Mouse (Mus musculus) lung, adult 10 weeks (tissue): ENCODE data around the gene Prkag1. TPM values are rescaled to one million over a fixed set of nuclear protein-coding genes. Genes with fewer than 3 reads are reported as not detected.

Source experiments
- polyA plus RNA-seq: library from polyadenylated mRNA; stranded (reverse); fragments of 350-450 nt; fragmentation: Illumina TruSeq; extraction: RNeasy Lipid Tissue Mini Kit (QIAGEN cat#74804); gene quantifications from one replicate; pipeline ENCODE4 v1.2.3, GENCODE M21; 2014; ENCODE audit warnings: low read depth, low replicate concordance; ENCODE audit not compliant: insufficient read depth

Prkag1 gene
- 69.5 TPM for polyA plus RNA-seq

DNA sequence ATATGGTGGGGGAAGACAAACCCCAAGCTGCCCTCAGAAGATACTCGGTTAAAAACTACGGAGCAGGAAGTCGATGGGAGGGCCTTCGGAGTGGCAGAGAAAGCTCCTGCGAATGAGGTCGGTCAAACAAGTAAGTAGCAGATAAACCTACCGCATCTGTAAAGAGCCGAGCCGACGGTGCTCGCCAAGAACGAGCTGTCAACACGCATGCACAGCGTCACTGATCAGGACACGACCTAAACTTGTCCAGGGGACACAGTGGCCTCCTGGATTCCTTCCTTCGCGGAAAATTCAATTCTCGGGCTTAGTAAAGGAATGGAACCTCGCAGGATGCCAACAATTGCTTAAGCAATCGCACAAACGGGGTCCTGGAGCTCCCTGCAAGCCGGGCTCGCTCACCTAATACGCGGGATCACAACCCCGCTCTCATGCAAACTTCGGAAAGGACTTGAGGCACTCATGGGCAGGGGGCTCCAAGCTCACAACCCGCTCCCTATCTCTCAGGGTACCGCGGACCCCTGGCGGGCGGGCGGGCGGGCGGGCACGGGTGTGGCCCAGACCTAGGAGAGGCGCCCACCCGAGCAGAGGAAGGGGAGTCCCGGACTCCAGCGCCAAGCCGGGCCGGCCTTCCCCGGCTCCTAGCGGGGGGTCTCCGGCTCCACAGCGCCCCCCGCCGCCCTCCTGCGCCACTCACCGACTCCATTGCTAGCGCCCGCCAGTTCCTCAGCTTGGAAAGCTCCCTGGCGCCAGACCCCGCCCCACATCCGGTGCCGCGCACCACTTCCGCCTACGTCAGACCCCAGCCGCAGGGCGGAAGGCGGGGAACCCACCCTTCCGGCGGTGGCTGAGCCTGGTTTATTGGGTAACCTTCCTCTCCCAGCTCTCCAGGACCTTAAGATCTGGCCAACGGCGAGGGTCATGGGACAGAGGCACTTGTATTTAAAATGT is at the start of gene Prkag1:
Gene Prkag1 (minus strand): TSS at position 786 of the 948 bp plus-strand sequence.

DNA sequence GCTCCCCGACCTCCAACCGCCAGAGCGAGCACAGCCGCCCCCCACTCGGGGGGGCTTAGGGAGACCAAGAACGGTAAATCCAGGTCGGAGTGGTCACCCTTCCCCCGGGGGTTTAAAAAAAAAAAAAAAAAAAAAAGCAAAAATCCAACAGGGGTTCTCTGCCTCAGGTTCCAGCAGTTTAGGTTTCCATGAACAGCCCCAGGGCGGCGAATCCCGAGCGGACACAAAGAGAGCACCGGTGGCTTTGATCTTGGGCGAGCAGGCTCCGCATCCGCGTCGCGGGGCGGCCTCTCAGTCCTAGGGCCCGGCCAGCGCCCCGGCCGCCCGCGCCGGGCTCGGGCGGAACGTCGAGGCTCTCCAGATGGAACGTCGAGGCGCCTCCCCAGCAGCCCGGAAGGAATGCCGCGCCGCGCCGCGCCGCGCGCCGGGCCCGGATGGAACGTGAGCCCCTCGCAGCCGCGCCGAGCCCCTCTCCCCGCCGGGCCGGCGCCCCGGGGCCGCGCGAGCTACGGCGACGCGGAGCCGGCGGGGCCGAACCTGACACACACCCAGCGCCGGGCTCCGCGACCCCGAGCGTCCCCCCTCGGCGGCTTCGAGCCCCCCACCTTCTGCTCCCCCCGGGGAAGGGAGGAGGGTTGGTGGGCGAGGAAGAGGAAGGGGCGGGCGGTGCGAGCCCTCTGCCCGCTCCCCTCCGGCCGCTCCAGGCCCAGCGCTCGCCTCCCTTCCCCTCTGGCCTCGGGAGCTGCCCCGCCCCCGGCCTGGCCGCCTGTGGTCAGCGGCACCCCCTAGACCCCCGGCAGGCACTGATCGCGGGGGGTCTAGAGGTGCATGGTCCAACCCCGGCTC is 40.0 kb upstream of the Prkag1 start, which contains the start of gene Kmt2d:
Gene Kmt2d (minus strand): TSS at position 135 of the 846 bp plus-strand sequence.

GRCm38 (mm10) chr15:98809390-98809789 is 21.9 kb downstream of the Prkag1 start, which contains the start of gene Ddn:
TSS of gene Ddn (minus strand) at chr15:98809490.

DNA sequence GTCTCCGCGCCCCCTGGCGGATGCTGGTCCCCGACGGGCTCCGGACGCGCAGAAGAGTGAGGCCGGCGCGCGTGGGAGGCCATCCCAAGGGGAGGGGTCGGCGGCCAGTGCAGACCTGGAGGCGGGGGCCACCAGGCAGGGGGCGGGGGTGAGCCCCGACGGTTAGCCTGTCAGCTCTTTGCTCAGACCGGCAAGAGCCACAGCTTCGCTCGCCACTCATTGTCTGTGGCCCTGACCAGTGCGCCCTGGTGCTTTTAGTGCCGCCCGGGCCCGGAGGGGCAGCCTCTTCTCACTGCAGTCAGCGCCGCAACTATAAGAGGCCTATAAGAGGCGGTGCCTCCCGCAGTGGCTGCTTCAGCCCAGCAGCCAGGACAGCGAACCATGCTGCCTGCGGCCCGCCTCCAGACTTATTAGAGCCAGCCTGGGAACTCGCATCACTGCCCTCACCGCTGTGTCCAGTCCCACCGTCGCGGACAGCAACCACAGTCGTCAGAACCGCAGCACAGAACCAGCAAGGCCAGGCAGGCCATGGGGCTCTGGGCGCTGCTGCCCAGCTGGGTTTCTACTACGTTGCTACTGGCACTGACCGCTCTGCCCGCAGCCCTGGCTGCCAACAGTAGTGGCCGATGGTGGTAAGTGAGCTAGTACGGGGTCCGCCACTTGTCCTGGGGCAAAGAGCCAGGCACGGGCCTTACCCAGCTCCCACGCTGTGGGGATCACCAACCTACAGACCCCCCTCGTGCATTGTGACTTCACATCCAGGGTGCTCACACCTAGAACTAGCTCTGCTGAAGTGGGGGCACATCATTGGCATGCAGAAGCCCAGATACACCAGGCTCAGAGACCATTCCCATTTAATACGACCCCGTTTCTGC is 41.4 kb downstream of the Prkag1 start, which contains the start of gene Wnt1:
Gene Wnt1 (plus strand): TSS at position 197 of the 875 bp plus-strand sequence.

DNA sequence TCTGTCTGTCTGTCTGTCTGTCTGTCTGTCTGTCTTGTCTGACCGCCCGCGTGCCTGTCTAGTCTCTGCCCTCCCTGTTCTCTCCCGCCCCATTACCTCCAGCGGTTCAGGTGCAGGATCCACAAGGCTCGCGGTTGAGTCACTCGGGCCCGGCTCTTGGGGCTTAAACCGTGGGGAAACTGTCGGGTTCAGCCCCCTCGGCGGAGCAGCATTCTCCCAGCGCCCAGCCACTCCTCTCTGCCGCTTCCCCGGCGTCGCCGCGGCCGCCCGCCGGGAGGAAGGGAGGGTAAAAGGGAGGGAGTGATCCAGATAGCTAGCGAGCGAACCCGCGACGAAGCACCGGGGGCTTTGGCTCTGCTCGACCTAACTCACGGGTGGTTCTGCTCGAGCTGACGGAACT is 53.6 kb downstream of the Prkag1 start, which contains the start of gene Wnt10b:
Gene Wnt10b (minus strand): TSS at position 389 of the 400 bp plus-strand sequence.

Other genes starting within 250 kb of the Prkag1 start
- gene Adcy6, start 221.4 kb downstream of the Prkag1 start, polyA plus RNA-seq: 17.4 TPM
- 9.1 TPM for gene Cacnb3, start 200.7 kb downstream of the Prkag1 start, polyA plus RNA-seq
- gene Ddx23, start 168.6 kb downstream of the Prkag1 start, polyA plus RNA-seq: 30.9 TPM
- 7.5 TPM for gene Rnd1, start 154.1 kb downstream of the Prkag1 start, polyA plus RNA-seq
- gene Ccdc65, start 123.3 kb downstream of the Prkag1 start, polyA plus RNA-seq: 5.9 TPM
- gene Fkbp11, start 103.3 kb downstream of the Prkag1 start, polyA plus RNA-seq: 13.6 TPM
- 49.4 TPM for gene Arf3, start 68.3 kb downstream of the Prkag1 start, polyA plus RNA-seq
- gene Wnt10b, start 53.4 kb downstream of the Prkag1 start, polyA plus RNA-seq: 4.1 TPM
- gene Wnt1, start 41.7 kb downstream of the Prkag1 start, polyA plus RNA-seq: not detected
- gene Ddn, start 22.0 kb downstream of the Prkag1 start, polyA plus RNA-seq: not detected
- gene Kmt2d, start 39.7 kb upstream of the Prkag1 start, polyA plus RNA-seq: 9.1 TPM
- gene Rhebl1, start 63.0 kb upstream of the Prkag1 start, polyA plus RNA-seq: 6.3 TPM
- 0.99 TPM for gene Dhh, start 67.0 kb upstream of the Prkag1 start, polyA plus RNA-seq
- 16.5 TPM for gene Lmbr1l, start 86.7 kb upstream of the Prkag1 start, polyA plus RNA-seq
- gene Tuba1b, start 103.0 kb upstream of the Prkag1 start, polyA plus RNA-seq: 632 TPM
- gene Gm49450, start 122.0 kb upstream of the Prkag1 start, polyA plus RNA-seq: not detected
- gene Tuba1a, start 122.2 kb upstream of the Prkag1 start, polyA plus RNA-seq: 607 TPM
- 55.1 TPM for gene Tuba1c, start 198.4 kb upstream of the Prkag1 start, polyA plus RNA-seq
- 0.48 TPM for gene Prph, start 223.7 kb upstream of the Prkag1 start, polyA plus RNA-seq
- gene Troap, start 243.1 kb upstream of the Prkag1 start, polyA plus RNA-seq: 0.13 TPM